Mouse (Mus musculus): ENCODE measurements around the gene Limd2.
A peak's percentile ranks its signal among the peaks of the same experiment; 100 is the strongest.

The Limd2 gene

DNA sequence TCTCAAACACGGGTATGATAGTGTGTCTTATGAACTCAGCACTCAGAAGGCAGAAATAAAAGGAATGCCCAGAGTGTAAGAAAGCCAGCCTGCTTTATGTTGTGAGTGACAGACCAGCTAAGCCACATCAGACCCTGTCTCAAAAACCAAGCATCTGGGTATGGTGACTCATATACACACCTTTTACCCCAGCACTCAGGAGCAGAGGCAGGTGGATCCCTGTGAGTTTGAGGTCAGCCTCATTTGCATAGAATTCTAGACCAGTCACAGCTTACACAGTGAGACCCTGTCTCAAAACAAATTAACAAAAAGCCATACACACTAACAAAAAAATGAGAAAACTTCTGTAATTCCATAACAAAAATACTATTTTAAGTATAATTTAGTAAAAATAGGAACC is 34.8 kb downstream of the Limd2 start:
- no peak for DNase-seq (ENCODE audit: low read depth)

DNA sequence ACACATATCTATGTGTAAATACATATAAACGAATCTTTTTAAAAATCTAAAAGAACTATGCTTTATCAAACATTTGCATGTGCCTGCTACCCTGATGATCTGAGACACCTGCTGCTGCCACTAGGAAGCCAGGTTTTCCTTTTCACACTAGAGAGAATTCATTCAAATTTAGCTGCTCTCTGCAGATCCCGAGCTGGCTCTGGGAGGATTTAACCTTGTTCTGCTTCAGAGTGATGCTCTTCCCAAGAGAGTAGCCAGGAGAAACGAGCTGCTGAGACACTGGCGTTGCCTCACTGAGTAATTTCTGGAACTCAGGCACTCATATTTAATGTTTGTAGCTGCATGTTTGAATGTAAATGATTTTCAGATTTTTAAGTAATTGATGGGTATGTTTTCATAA is 35.9 kb downstream of the Limd2 start:
- DNase-seq (ENCODE audit: low read depth), result no peak

DNA sequence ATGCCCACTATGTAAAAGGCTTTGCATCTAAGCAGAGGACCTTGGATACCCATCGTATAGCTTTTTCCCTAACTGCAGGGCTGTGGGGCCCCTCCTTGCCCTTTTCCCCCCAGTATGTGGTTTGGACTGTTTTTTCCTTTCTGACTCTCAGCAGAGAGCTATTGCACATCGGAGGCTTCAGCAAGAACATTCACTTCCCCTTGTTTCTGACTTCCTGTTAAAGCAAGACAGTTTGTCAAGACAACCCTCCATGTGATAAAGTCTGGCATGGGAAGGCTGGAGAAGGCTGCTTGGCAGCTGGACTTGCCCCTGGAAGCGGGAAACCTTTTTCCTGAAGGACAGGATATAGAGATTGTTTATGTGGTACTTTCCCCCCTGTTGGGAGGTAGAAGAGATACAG is 37.9 kb downstream of the Limd2 start:
- no peak for DNase-seq (ENCODE audit: low read depth)

DNA sequence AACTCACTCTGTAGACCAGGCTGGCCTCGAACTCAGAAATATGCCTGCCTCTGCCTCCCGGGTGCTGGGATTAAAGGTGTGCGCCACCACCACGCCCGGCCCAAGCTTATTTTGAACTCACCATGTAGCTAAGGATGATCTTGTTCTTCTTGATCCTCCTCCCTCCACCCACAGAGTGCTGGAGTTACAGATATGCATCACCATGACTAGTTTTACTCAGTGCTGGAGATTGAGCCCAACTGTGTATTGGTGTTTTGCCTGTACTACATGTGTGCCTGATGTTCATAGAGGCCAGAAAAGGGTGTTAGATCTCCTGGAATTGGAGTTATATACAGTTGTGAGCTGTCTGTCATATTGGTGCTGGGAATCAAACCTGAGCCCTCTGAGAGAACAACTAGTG is 38.4 kb downstream of the Limd2 start:
- DNase-seq (ENCODE audit: low read depth), result no peak

DNA sequence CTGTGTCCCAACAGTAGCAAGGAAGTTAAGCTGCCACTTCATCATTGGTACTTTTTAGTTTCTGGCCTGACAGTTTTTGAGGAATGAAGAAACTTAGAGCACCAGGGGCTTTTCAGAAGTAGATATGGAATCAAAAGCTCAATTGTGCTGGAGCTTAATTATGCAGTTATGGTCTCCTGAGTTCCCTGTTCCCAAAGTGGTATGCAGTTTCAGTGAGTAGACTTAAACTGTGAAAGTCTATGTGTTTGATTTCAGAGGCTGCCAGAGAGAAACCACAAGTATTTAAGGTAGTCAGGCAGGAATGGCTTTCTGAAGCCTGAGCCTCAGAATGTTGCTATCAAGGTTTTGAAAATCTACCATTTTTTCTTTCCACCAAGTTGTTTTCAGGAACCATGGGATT is 49.0 kb downstream of the Limd2 start:
- peak; percentile 5 for DNase-seq (ENCODE audit: low read depth)
